Mouse (Mus musculus) gastrocnemius, postnatal 25 days (tissue): ENCODE data around the gene Gm10382. TPM values are rescaled to one million over a fixed set of nuclear protein-coding genes. Genes with fewer than 3 reads are reported as not detected.
A peak's percentile ranks its signal among the peaks of the same experiment; 100 is the strongest.
"Not testable (repeated sequence)": the region's sequence is repeated elsewhere in the genome, so short reads cannot be mapped to it uniquely, and the experiment has no call there.

Source experiments
- DNase-seq: peaks from one replicate; pipeline ENCODE4 v3.0.0; 2022
- total RNA-seq, 2 experiments: library from RNA; stranded (reverse); gene quantifications; 1 replicate in 1 of 2; 2 replicates in 1 of 2; pipeline ENCODE4 v1.2.3; 2021

The Gm10382 gene
- total RNA-seq, 2 experiments from 2014 or later: not detected

GRCm38 (mm10) chr5:125393622-125394603 is 4.8 kb downstream of the Gm10382 start:
- DNase-seq: peak; percentile 65

GRCm38 (mm10) chr5:125395008-125395407 is 5.9 kb downstream of the Gm10382 start:
- no peak for DNase-seq

GRCm38 (mm10) chr5:125400903-125401302 is 11.8 kb downstream of the Gm10382 start:
- no peak for DNase-seq

- DNase-seq: no peak
Measured at GRCm38 (mm10) chr5:125402476-125402875, 13.4 kb downstream of the Gm10382 start.

GRCm38 (mm10) chr5:125402991-125403390 is 13.9 kb downstream of the Gm10382 start:
- DNase-seq: no peak

- peak; percentile 53 for DNase-seq
Measured at GRCm38 (mm10) chr5:125403481-125404465, 14.7 kb downstream of the Gm10382 start.

- no peak for DNase-seq
Measured at GRCm38 (mm10) chr5:125404536-125404902, 15.4 kb downstream of the Gm10382 start.

GRCm38 (mm10) chr5:125404903-125405545 is 15.9 kb downstream of the Gm10382 start:
- peak; percentile 46 for DNase-seq

GRCm38 (mm10) chr5:125405546-125406248 is 16.6 kb downstream of the Gm10382 start:
- DNase-seq: peak; percentile 74

- peak; percentile 61 for DNase-seq
Measured at GRCm38 (mm10) chr5:125406322-125407016, 17.3 kb downstream of the Gm10382 start.

GRCm38 (mm10) chr5:125407020-125407830 is 18.1 kb downstream of the Gm10382 start:
- no peak for DNase-seq

- no peak for DNase-seq
Measured at GRCm38 (mm10) chr5:125407910-125408575, 18.9 kb downstream of the Gm10382 start.

GRCm38 (mm10) chr5:125408842-125409241 is 19.7 kb downstream of the Gm10382 start:
- DNase-seq: peak; percentile 65

GRCm38 (mm10) chr5:125409348-125410090 is 20.4 kb downstream of the Gm10382 start:
- no peak for DNase-seq

GRCm38 (mm10) chr5:125411972-125412530 is 22.9 kb downstream of the Gm10382 start:
- DNase-seq: no peak

GRCm38 (mm10) chr5:125412536-125412935 is 23.4 kb downstream of the Gm10382 start:
- not testable (repeated sequence) for DNase-seq

- no peak for DNase-seq
Measured at GRCm38 (mm10) chr5:125413763-125414162, 24.6 kb downstream of the Gm10382 start.

GRCm38 (mm10) chr5:125416183-125416582 is 27.1 kb downstream of the Gm10382 start:
- no peak for DNase-seq
